Mouse (Mus musculus) forebrain, embryonic 14.5 days (tissue): ENCODE measurements around the gene Klk4. TPM values are rescaled to one million over a fixed set of nuclear protein-coding genes. Genes with fewer than 3 reads are reported as not detected.

Experiments used
- ATAC-seq: fragments of 200-750 bp; cut with Nextera tagmentation; 2 replicates; pipeline ENCODE4 v1.8.0; 2017; ENCODE audit warnings: mild to moderate bottlenecking, moderate library complexity
- DNase-seq: peaks from one replicate; pipeline ENCODE4 v3.0.0-alpha.2; 2015; ENCODE audit warnings: low spot score
- H3K27ac ChIP-seq: fragments of 300-500 bp; sonication (generic); 2 replicates; pipeline ENCODE4 v1.5.1; 2014; ENCODE audit warnings: low read depth, mild to moderate bottlenecking, control low read depth, low read length, moderate library complexity
- H3K27me3 ChIP-seq: fragments of 300-500 bp; sonication (generic); replicated peaks from 2 replicates; pipeline ENCODE4 v1.6.1; 2014; ENCODE audit warnings: low read length, control low read depth, mixed read lengths; ENCODE audit not compliant: control insufficient read depth, insufficient read depth
- H3K36me3 ChIP-seq: fragments of 300-500 bp; sonication (generic); 2 replicates; pipeline ENCODE4 v1.6.1; 2014; ENCODE audit warnings: low read length, control low read depth; ENCODE audit not compliant: control insufficient read depth, insufficient read depth
- H3K4me1 ChIP-seq: fragments of 300-500 bp; sonication (generic); 2 replicates; pipeline ENCODE4 v1.6.1; 2014; ENCODE audit warnings: antibody characterized with exemption, low read length, control low read depth; ENCODE audit not compliant: control insufficient read depth, insufficient read depth
- H3K4me2 ChIP-seq: fragments of 300-500 bp; sonication (generic); 2 replicates; pipeline ENCODE4 v1.6.1; 2014; ENCODE audit warnings: mild to moderate bottlenecking, control low read depth, low read length
- H3K4me3 ChIP-seq: fragments of 300-500 bp; sonication (generic); 2 replicates; pipeline ENCODE4 v1.5.1; 2014; ENCODE audit warnings: low read depth, low read length, control low read depth
- H3K9ac ChIP-seq: fragments of 300-500 bp; sonication (generic); 2 replicates; pipeline ENCODE4 v1.6.1; 2014; ENCODE audit warnings: mild to moderate bottlenecking, low read length, control low read depth, moderate library complexity
- H3K9me3 ChIP-seq: fragments of 300-500 bp; sonication (generic); replicated peaks from 2 replicates; pipeline ENCODE4 v1.6.1; 2016; ENCODE audit warnings: low read length, control low read depth, mixed read lengths; ENCODE audit not compliant: control insufficient read depth
- WGBS: fragments of 180-500 bp; shearing (Covaris S2); extraction: QIAGEN DNeasy Blood & Tissue Kit; methylation state at CpG from one replicate; pipeline ENCODE4 v1.1.7; 2014; 5-methylcytosine and 5-hydroxymethylcytosine counted together
- polyA plus RNA-seq: library from polyadenylated mRNA; unstranded; fragments of >200 nt; fragmentation: Nextera tagmentation; extraction: Ambion mirVana; gene quantifications from 2 replicates; pipeline ENCODE4 v1.2.1, GENCODE M21; 2014

The Klk4 gene
- polyA plus RNA-seq, result 0.69 and 0.86 TPM in 2 replicates

DNA sequence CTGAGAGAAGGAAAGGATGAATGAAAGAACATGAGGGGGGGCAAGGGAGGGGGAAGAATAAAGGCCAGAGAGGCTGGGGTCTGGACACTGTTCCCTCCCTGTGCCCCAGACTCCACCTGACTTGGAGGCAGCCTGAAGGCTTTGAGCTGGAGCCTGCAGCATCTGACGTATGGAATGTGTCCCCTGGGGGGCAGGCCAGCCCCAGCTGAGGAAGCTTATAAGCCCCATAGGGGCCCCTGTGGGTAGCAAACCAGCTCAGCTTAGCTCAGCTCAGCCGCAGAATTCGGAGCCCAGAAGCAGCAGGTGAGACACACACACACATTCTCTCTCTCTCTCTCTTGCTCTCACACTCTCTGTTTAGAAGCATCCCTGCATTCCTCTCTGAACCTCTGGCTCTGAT lies at the start of gene Klk4:
Gene Klk4 (plus strand): TSS at position 249 of the 400 bp plus-strand sequence.
- Histone ChIP-seq H3K9me3 (no peaks in the 10 kb centered on the region), H3K4me2 (no peak within 1 kb of the TSS), H3K4me3 (no peak within 1 kb of the TSS), H3K4me1 (no peaks in the 10 kb centered on the region), H3K9ac (no peak within 1 kb of the TSS), H3K27ac (no peak within 1 kb of the TSS), H3K27me3 (no peaks in the 10 kb centered on the region), H3K36me3 (no peaks in the 10 kb centered on the region)
- no peak for DNase-seq
- WGBS, result 5% methylated on average over 3 of the region's 3 CpGs
- ATAC-seq, result no peak

GRCm38 (mm10) chr7:43841701-43842100 lies 39.3 kb upstream of the Klk4 start, which contains the start of gene Klk5:
Klk5 (plus strand) TSS chr7:43841971.
- whole genome bisulfite sequencing, result 65% methylated on average over 3 of the region's 3 CpGs
- ATAC-seq, result no peak

DNA sequence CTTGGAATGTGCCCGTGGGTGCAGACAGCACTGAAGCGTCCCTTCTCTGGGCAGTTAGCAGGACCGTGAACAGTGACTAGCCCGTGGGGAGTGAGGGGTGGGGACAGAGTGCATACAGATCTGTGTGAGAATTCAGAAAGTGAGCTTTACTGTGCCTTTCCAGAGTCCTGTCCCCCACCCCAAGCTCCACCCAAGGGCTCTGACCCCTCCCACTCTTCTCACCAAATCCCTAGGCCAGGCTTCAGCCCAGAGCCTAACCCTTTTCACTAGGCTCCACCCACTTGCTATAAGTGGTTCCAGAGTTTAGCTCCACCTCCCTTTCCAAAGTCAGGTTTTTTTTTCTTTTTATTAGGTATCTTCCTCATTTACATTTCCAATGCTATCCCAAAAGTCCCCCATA lies 37.2 kb upstream of the Klk4 start:
- H3K36me3 ChIP-seq, result no peaks in the 10 kb centered on the region
- DNase-seq (no peak), ATAC-seq (no peak)
- WGBS, result 93% methylated on average over 4 of the region's 4 CpGs
- H3K4me3 ChIP-seq, result no peak overlapping the region
- no peak overlapping the region for H3K27ac ChIP-seq
- no peaks in the 10 kb centered on the region for H3K9me3 ChIP-seq
- H3K9ac ChIP-seq, result no peak overlapping the region
- no peaks in the 10 kb centered on the region for H3K27me3 ChIP-seq
- H3K4me2 ChIP-seq, result no peak overlapping the region
- H3K4me1 ChIP-seq, result no peaks in the 10 kb centered on the region

More at GRCm38 (mm10) chr7:43841701-43842100, 39.3 kb upstream of the Klk4 start, which contains the start of gene Klk5:
- Histone ChIP-seq H3K9me3 (no peaks in the 10 kb centered on the region), H3K4me3 (no peak within 1 kb of the TSS), H3K36me3 (no peaks in the 10 kb centered on the region), H3K9ac (no peak within 1 kb of the TSS), H3K27me3 (no peaks in the 10 kb centered on the region), H3K4me1 (no peaks in the 10 kb centered on the region), H3K27ac (no peak within 1 kb of the TSS), H3K4me2 (no peak within 1 kb of the TSS)
- DNase-seq, result no peak

GRCm38 (mm10) chr7:43851616-43852015 lies 29.3 kb upstream of the Klk4 start:
- ATAC-seq, result no peak
- no peaks in the 10 kb centered on the region for H3K36me3 ChIP-seq
- 93% methylated on average over 6 of the region's 6 CpGs for WGBS
- H3K27ac ChIP-seq, result no peak overlapping the region
- DNase-seq, result no peak
- no peaks in the 10 kb centered on the region for H3K9me3 ChIP-seq
- no peak overlapping the region for H3K4me3 ChIP-seq
- H3K9ac ChIP-seq, result no peak overlapping the region
- no peaks in the 10 kb centered on the region for H3K4me1 ChIP-seq
- H3K27me3 ChIP-seq, result no peaks in the 10 kb centered on the region
- no peak overlapping the region for H3K4me2 ChIP-seq

- Histone ChIP-seq H3K27ac (no peak overlapping the region), H3K9me3 (no peaks in the 10 kb centered on the region), H3K27me3 (no peaks in the 10 kb centered on the region), H3K4me2 (no peak overlapping the region), H3K36me3 (no peaks in the 10 kb centered on the region), H3K4me3 (no peak overlapping the region), H3K9ac (no peak overlapping the region), H3K4me1 (no peaks in the 10 kb centered on the region)
- WGBS, result 85% methylated on average over 9 of the region's 9 CpGs
- ATAC-seq (no peak), DNase-seq (no peak)
Observed at GRCm38 (mm10) chr7:43854642-43855380, 26.1 kb upstream of the Klk4 start.

- no peak overlapping the region for H3K9ac ChIP-seq
- H3K27me3 ChIP-seq, result no peaks in the 10 kb centered on the region
- no peak overlapping the region for H3K4me3 ChIP-seq
- no peaks in the 10 kb centered on the region for H3K9me3 ChIP-seq
- DNase-seq (no peak), ATAC-seq (no peak)
- H3K4me2 ChIP-seq, result no peak overlapping the region
- H3K36me3 ChIP-seq, result no peaks in the 10 kb centered on the region
- H3K4me1 ChIP-seq, result no peaks in the 10 kb centered on the region
- H3K27ac ChIP-seq, result no peak overlapping the region
- WGBS, result 76% methylated on average over 3 of the region's 3 CpGs
Observed at GRCm38 (mm10) chr7:43855709-43856108, 25.3 kb upstream of the Klk4 start.

DNA sequence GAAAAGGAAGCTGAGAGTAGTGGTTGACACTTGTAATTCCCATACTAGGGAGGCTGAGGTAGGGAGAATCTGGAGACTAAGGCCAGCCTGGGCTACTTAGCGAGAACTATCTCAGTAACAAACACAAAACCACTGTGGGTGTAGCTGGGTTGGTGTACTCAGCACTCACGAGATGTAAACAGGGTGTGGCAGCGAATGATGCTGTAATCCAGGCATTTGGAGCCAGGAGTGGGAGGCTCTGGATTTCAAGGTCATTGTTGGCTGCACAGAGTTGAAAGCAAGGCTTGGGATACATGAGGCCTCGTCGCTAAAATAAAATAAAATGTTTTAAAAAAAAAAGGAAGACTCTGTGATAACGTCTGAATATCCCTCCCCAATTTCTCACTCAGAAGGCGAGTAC lies 24.7 kb upstream of the Klk4 start:
- no peaks in the 10 kb centered on the region for H3K4me1 ChIP-seq
- no peaks in the 10 kb centered on the region for H3K9me3 ChIP-seq
- no peak overlapping the region for H3K9ac ChIP-seq
- no peak overlapping the region for H3K4me3 ChIP-seq
- no peak overlapping the region for H3K27ac ChIP-seq
- H3K4me2 ChIP-seq, result no peak overlapping the region
- WGBS, result 86% methylated on average over 7 of the region's 7 CpGs
- H3K27me3 ChIP-seq, result no peaks in the 10 kb centered on the region
- ATAC-seq, result no peak
- no peaks in the 10 kb centered on the region for H3K36me3 ChIP-seq
- DNase-seq, result no peak

- Histone ChIP-seq H3K9me3 (no peaks in the 10 kb centered on the region), H3K4me1 (no peaks in the 10 kb centered on the region), H3K27ac (no peak overlapping the region), H3K36me3 (no peaks in the 10 kb centered on the region), H3K4me3 (no peak overlapping the region), H3K27me3 (no peaks in the 10 kb centered on the region), H3K4me2 (no peak overlapping the region), H3K9ac (no peak overlapping the region)
- WGBS, result 96% methylated on average over 12 of the region's 12 CpGs
- DNase-seq (no peak), ATAC-seq (no peak)
Observed at GRCm38 (mm10) chr7:43857501-43857900, 23.5 kb upstream of the Klk4 start.

- no peak for ATAC-seq
- Histone ChIP-seq H3K27me3 (no peaks in the 10 kb centered on the region), H3K4me2 (no peak overlapping the region), H3K27ac (no peak overlapping the region), H3K4me3 (no peak overlapping the region), H3K36me3 (no peaks in the 10 kb centered on the region), H3K4me1 (no peaks in the 10 kb centered on the region), H3K9ac (no peak overlapping the region), H3K9me3 (no peaks in the 10 kb centered on the region)
- WGBS, result 28% methylated on average over 8 of the region's 8 CpGs
- no peak for DNase-seq
Observed at GRCm38 (mm10) chr7:43860411-43860810, 20.5 kb upstream of the Klk4 start.
